Mouse (Mus musculus) CD4-positive helper T cell, adult 2 months (primary cell): Measurements from ENCODE around the gene Ano6.

ENCODE experiments used
- DNase-seq: peaks from one replicate; pipeline ENCODE4 v3.0.0-alpha.2; 2012; ENCODE audit warnings: low read depth, missing footprints, low spot score

Gene Ano6

GRCm38 (mm10) chr15:95931013-95931775 lies 140.6 kb downstream of the Ano6 start:
- no peak for DNase-seq

- no peak for DNase-seq
Observed at GRCm38 (mm10) chr15:95932358-95932757, 141.7 kb downstream of the Ano6 start.

DNA sequence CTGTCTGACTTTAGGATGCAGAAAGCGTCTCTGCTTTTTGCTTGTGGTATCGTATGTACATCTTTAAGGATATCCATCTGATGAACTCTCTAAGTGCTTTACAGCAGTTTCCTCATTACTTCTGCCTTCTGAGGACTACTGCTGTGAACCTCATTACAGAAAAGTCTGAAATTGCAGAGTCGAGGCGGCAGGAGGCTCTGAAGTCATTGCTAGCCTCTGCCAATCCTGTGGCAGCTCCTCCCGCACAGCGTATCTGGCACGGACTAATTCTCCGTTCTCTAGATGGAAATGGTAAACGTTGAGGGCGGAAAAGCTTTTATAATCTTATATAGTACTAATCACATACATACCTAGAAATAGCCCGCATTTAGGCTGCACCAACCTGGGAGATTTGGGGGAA lies 144.5 kb downstream of the Ano6 start:
- no peak for DNase-seq

DNA sequence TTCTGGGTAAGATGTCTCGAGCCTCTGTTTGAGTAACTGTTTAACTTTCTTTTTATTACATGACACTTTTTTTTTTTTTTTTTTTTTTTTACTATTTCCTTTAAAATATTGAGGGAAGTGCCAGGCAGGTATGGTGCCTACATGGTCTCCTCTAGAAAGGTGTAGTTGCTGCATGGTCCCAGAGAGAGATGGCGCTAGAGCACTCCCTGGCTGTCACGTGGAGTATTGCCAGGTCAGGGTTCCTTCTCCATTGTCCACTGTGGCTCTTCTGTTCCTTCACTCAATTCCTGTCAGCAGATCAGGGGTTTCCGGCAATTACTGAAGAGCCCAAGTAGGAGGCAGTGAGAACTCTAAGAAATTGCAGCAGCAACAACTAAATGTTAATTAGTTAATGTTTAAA lies 152.8 kb downstream of the Ano6 start:
- DNase-seq = peak; percentile 21

DNA sequence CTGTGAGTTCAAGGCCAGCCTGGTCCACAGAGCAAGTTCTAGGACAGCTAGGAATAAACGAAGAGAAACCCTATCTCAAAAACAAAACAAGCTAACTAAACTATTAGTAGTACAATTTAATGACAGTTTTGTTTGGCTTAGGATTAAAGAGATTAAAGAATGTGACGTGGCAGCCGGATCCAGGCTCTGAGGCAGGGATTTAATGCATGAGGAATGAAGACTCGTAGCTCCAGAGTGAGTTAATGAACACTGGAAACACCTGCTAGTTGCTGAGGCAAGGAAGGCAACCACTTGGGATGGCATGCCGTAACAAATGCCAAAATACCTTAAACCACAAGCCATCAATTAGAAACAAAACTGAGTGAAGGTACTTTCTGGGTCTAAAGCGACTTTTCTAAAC lies 153.7 kb downstream of the Ano6 start:
- no peak for DNase-seq

- DNase-seq = no peak
Observed at GRCm38 (mm10) chr15:95945951-95946708, 155.5 kb downstream of the Ano6 start.

GRCm38 (mm10) chr15:95948411-95948810 lies 157.8 kb downstream of the Ano6 start:
- DNase-seq = no peak

- DNase-seq = no peak
Observed at GRCm38 (mm10) chr15:95949336-95949735, 158.7 kb downstream of the Ano6 start.

DNA sequence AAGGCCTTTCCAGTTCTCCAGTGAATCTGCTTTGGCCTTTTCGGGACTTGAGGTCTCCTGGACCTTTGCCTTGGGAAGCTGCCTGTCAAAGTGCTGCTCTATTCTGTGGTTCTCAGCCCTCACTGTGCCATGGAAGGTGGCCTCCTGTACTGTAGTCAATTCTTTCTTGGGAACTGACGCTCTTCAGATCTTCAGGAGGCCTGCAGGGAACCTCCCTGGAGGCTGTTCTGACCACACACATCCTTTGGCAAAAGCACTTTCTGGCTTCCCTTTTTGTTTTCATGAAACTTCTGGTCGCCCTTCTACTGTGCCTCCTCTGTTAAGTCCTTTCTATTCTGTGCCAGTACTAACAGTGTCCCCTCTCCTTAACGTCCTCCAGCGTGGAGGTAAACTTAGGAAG lies 160.9 kb downstream of the Ano6 start:
- DNase-seq = no peak

DNA sequence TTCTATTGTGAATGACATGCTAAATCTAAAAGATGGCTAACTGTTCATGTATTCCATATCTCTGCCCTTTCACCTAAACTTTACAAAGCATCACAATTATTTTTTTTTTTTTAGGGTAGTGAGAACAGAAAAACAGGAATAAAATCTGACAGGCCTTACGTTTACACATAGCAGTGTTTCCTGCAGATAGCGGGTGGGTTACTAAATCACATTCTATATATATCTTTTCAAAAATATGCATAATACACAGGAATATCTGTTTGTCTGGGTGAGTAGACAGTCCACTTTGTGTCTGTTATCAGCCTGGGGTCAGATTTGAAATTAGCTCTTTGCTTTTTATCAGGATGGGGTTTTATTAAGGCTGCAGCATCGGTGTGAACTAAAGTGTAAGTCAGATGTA lies 166.0 kb downstream of the Ano6 start:
- no peak for DNase-seq

DNA sequence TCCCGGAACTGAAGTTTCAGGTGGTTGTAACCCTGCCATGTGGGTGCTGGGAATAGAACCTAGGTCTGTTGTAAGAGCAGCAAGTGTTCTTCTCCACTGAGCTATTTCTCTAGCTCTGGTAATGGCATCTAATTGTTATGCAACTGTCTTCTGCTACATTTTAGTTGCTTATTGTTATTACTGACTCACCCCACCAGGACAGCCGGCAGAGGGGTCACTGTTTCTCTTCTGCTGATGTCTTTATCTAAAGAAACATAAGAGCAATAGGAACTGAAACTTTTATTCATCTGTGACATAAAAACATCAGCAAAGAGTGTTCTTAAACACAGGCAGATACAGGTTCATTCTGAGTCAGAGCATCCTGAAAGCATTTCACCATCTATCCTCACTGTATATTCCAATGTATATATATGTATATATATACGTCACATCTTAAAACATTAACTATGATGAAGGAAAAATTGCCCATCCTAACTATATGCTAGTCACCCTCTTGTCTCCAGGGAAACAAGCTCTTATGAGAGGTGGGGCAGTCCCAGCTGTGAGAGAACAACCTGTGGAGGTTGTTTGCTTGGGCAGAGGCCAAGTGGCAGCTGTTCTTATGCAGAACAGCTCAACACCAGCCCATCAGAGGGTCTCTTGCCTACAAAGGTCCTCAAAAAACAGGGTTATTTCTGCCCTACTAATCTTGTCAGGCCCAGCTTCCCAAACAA lies 171.9 kb downstream of the Ano6 start:
- no peak for DNase-seq

GRCm38 (mm10) chr15:95963124-95963482 lies 172.5 kb downstream of the Ano6 start:
- no peak for DNase-seq

DNA sequence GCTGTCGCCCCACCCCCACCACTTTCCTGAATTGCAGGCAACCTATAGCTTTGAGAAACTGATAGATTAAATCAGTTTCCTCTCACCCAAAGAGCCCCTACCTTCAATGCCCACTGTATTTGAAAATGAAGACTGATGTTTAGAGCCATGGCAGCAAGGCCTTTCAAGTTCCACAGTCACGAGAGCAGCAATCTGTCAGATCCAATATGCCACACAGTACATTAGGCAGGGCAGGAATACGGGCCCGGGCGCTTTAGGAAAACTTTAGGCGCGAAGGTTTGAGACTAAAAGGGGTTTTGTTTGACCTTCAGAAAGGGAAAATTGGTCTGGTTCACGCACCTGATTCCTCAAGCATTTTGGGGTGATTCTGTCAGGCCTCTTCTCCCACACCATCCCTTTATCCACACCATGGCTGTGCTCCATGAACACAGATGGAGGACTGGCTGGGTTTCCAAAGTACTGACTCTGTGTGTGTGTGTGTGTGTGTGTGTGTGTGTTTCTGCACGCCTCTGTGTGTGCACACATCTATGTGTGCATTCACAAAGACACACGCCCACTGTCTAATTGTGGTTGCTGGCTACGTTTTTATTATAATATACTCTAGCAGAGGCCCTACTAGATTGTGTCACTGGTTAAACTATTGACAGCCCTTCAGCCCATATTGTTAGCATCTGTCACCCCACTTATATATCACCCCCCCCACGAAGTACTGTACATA lies 173.0 kb downstream of the Ano6 start:
- DNase-seq = no peak

DNA sequence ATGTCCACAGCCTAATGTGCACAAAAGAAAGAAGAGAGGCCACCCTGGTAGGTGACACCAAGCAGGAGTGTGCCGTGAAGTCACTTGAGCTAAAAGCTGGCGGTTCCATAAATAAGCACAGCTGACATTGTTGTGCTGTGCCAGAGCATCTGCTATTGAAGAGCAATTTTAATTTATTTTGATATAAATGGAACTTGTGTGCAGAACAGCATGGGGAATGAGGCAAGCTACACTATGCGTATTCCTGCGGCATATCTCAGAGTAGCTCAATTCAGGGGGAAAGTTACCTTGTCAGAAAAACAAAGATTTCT lies 173.6 kb downstream of the Ano6 start:
- no peak for DNase-seq

- DNase-seq = no peak
Observed at GRCm38 (mm10) chr15:95966979-95967378, 176.3 kb downstream of the Ano6 start.

DNA sequence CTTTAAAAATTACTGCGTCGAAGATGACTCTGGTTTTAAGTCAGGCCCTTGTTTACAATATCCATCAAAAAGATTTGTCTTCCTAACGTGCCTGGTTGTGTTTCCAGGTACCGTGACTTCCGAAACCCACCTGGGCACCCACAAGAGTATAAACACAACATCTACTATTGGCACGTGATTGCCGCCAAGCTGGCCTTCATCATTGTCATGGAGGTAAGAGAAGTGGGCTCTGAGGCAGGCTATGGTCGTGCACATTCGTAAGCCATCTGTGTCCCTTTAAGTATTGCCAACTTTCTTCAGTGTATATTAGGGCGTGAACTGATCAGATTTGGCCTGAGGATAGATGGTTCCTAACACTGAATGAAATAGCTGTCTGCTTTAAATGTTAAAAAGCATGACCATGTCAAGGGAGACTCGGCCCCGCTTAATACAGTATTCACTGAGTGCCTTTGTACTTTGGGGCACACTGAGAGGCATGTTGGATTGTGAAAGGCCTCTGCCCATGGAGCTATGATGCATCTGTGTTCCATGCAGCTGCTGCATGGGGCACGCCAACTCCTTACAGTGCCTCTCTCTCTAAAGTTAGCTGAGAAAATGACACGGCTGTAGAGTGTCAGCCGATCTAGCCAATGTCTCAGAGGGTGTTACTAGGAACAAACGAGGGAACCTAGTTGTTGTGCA lies 177.0 kb downstream of the Ano6 start:
- DNase-seq = no peak

GRCm38 (mm10) chr15:95969596-95969995 lies 179.0 kb downstream of the Ano6 start:
- DNase-seq = no peak

GRCm38 (mm10) chr15:95970176-95970575 lies 179.5 kb downstream of the Ano6 start:
- DNase-seq = no peak

- no peak for DNase-seq
Observed at GRCm38 (mm10) chr15:95970691-95971090, 180.0 kb downstream of the Ano6 start.

DNA sequence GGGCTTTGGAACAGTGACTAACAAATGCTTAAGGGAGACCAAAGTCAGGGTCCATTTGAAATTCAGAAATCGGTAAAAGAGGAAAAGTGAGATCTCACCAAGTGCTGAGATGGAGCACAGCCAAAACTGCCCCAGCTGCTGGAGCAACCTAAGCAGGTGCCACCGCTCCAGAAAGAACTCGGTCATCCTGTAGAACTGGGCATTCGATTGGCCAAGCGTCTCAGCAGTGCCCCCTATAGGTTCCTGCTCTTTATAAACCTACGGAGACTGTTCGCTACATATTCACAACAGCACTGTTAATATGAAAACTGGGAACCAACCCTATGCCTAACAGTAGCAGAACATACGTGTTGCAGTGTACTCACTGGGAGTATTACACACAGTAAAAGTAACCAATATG lies 180.7 kb downstream of the Ano6 start:
- no peak for DNase-seq

DNA sequence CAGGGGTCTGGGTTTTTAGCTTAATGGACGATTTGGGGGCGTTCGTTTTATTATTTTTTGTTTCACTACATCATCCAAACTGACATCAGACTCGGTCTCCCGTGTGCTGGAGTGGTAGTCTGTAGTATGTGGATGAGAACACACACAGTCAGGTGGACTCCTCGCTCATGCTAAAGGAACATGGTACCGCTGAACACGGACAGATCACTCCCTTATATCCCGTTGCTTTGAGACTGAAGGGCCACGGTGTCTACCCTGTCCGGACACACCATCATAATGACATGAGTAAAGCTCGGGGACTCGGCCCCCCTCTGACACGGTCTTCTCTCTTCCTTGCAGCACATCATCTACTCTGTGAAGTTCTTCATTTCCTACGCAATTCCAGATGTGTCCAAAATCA lies 181.5 kb downstream of the Ano6 start:
- DNase-seq = no peak

DNA sequence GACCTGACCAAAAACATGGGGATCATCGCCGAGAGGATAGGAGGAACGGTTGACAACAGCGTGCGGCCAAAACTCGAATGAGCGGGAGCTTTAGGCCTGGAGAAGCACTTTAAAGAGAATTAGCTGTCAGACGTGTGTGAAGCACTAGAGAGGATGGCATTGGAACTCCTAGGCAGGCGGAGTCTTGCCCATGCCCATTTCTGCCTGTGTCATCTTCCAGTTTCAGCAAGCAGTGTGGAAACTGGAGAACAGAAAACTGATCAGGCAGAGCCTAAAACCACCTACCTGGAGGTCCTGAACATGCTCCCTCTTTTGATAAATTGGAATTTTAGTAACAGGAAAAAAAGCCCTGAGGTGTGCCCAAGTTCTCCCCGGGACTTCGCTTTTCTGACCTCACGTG lies 182.0 kb downstream of the Ano6 start:
- DNase-seq = no peak
